Mouse (Mus musculus): ENCODE measurements around the gene Acr.

Gene Acr

GRCm38 (mm10) chr15:89622312-89622958 lies 54.3 kb downstream of the Acr start:
- peak; percentile 6 for DNase-seq (ENCODE audit: low spot score)

DNA sequence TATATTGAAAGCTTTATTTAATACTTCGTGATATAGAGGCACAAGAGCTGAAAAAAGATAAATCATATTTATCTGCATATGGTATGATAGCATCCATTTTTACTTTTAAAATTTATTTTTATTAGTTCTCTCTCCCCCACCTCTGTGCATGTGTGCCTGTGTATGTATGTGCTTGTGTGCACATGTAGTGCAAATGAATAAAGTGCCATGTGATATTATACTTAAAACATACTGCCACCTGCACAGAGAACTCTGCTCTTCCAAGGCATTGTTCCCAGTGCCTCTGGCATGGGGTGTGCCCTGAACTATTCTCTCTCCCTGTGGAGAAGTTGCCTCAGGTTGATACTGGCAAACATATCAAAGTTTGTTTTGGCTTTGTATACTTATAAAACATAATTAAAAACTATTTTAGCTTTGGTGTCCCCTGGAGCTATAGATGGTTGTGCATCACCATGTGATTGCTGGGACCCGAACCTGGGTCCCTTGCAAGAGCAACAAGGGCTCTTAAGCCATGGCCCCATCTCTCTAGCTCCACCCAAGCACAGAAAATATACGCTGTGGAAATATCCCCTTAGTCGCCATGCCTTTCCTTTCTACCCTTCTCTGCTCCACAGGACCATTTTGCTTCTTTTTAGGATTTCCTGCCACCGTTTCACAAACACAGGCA lies 55.0 kb downstream of the Acr start:
- no peak for DNase-seq (ENCODE audit: low spot score)

DNA sequence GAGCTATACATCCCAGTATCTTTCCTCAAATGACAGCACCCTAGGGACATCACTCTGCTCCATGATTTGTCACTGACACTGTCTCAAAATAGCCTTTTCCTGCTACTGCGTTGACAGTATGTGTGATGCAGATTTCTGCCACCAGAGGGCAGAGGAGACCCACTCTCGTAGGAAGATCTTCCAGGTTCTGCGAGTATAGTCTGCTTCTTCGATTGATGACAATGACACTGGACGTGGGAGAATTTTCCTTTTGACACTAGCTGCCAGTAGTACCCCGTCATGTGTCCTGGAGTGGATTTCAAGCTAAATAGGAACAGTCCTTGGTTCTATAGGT lies 55.5 kb downstream of the Acr start:
- DNase-seq (ENCODE audit: low spot score): peak; percentile 9

Measured in testis, postnatal 14 days (tissue).